Mouse (Mus musculus) limb, embryonic 15.5 days (tissue): ENCODE results near the gene Kcnb1. TPM values are rescaled to one million over a fixed set of nuclear protein-coding genes. Genes with fewer than 3 reads are reported as not detected.
"Not testable (repeated sequence)": the region's sequence is repeated elsewhere in the genome, so short reads cannot be mapped to it uniquely, and the experiment has no call there.

Experiments
- ATAC-seq: fragments of 200-750 bp; cut with Nextera tagmentation; 2 replicates; pipeline ENCODE4 v1.8.0; 2017; ENCODE audit warnings: low read depth, moderate TSS enrichment; ENCODE audit not compliant: insufficient number of reproducible peaks, low FRiP score, low TSS enrichment
- H3K27ac ChIP-seq: fragments of 300-500 bp; sonication (generic); 2 replicates; pipeline ENCODE4 v1.5.1; 2015; ENCODE audit warnings: moderate library complexity, mild to moderate bottlenecking, inconsistent platforms
- H3K27me3 ChIP-seq: fragments of 300-500 bp; sonication (generic); 2 replicates; pipeline ENCODE4 v1.6.1; 2015; ENCODE audit warnings: inconsistent platforms
- H3K36me3 ChIP-seq: fragments of 300-500 bp; sonication (generic); 2 replicates; pipeline ENCODE4 v1.6.1; 2015; ENCODE audit warnings: inconsistent platforms
- H3K4me1 ChIP-seq: fragments of 300-500 bp; sonication (generic); 2 replicates; pipeline ENCODE4 v1.6.1; 2015; ENCODE audit warnings: inconsistent platforms
- H3K4me2 ChIP-seq: fragments of 300-500 bp; sonication (generic); 2 replicates; pipeline ENCODE4 v1.6.1; 2015; ENCODE audit warnings: mild to moderate bottlenecking, inconsistent platforms
- H3K4me3 ChIP-seq: fragments of 300-500 bp; sonication (generic); 2 replicates; pipeline ENCODE4 v1.5.1; 2015; ENCODE audit warnings: mild to moderate bottlenecking, inconsistent platforms
- H3K9ac ChIP-seq: fragments of 300-500 bp; sonication (generic); 2 replicates; pipeline ENCODE4 v1.6.1; 2015; ENCODE audit warnings: inconsistent platforms
- H3K9me3 ChIP-seq: fragments of 300-500 bp; sonication (generic); 2 replicates; pipeline ENCODE4 v1.6.1; 2016; ENCODE audit warnings: inconsistent platforms
- WGBS: fragments of 180-500 bp; shearing (Covaris S2); methylation state at CpG from one replicate; pipeline ENCODE4 v1.1.7; 2015; 5-methylcytosine and 5-hydroxymethylcytosine counted together
- polyA plus RNA-seq: library from polyadenylated mRNA; unstranded; fragments of >200 nt; fragmentation: Nextera tagmentation; extraction: Ambion mirVana; gene quantifications from 2 replicates; pipeline ENCODE4 v1.2.1, GENCODE M21; 2015

Kcnb1 gene
- polyA plus RNA-seq, 1 experiment from 2014 or later = 0.73 TPM

GRCm38 (mm10) chr2:167221159-167221845, 31.3 kb upstream of the Kcnb1 start:
- Histone ChIP-seq H3K4me1 (peaks cover 2% of the 10 kb centered on the region; the same call in 1 of the 2 replicates), H3K9me3 (no peaks in the 10 kb centered on the region), H3K27me3 (no peaks in the 10 kb centered on the region), H3K4me3 (no peak overlapping the region), H3K4me2 (no peak overlapping the region), H3K9ac (no peak overlapping the region), H3K36me3 (peaks cover 38% of the 10 kb centered on the region), H3K27ac (no peak overlapping the region)
- no peak for ATAC-seq
- WGBS = 83% methylated on average over 13 of the region's 13 CpGs

- H3K4me3 ChIP-seq = no peak overlapping the region
- 83% methylated on average over 5 of the region's 5 CpGs for WGBS
- H3K9ac ChIP-seq = no peak overlapping the region
- H3K4me2 ChIP-seq = no peak overlapping the region
- H3K27me3 ChIP-seq = no peaks in the 10 kb centered on the region
- H3K9me3 ChIP-seq = no peaks in the 10 kb centered on the region
- peaks cover 2% of the 10 kb centered on the region; the same call in 1 of the 2 replicates for H3K4me1 ChIP-seq
- no peak overlapping the region for H3K27ac ChIP-seq
- no peak for ATAC-seq
- peaks cover 44% of the 10 kb centered on the region for H3K36me3 ChIP-seq
Observed at GRCm38 (mm10) chr2:167220736-167221135, 30.8 kb upstream of the Kcnb1 start.

GRCm38 (mm10) chr2:167219154-167219775, 29.3 kb upstream of the Kcnb1 start:
- Histone ChIP-seq H3K4me1 (peaks cover 2% of the 10 kb centered on the region; the same call in 1 of the 2 replicates), H3K27me3 (no peaks in the 10 kb centered on the region), H3K4me2 (no peak overlapping the region), H3K9me3 (no peaks in the 10 kb centered on the region), H3K9ac (no peak overlapping the region), H3K36me3 (peaks cover 43% of the 10 kb centered on the region), H3K27ac (no peak overlapping the region), H3K4me3 (no peak overlapping the region)
- ATAC-seq = no peak
- 46% methylated on average over 8 of the region's 8 CpGs for WGBS

- ATAC-seq = no peak
Observed at GRCm38 (mm10) chr2:167213666-167214065, 23.7 kb upstream of the Kcnb1 start.

GRCm38 (mm10) chr2:167213076-167213475, 23.1 kb upstream of the Kcnb1 start:
- Histone ChIP-seq H3K4me3 (no peak overlapping the region), H3K27me3 (no peaks in the 10 kb centered on the region), H3K9ac (no peak overlapping the region), H3K4me1 (no peaks in the 10 kb centered on the region), H3K36me3 (peaks cover 41% of the 10 kb centered on the region), H3K9me3 (no peaks in the 10 kb centered on the region; the same call in 1 of the 2 replicates), H3K27ac (no peak overlapping the region), H3K4me2 (no peak overlapping the region)
- no peak for ATAC-seq
- 93% methylated on average over 3 of the region's 3 CpGs for WGBS

More at GRCm38 (mm10) chr2:167213666-167214065, 23.7 kb upstream of the Kcnb1 start:
- H3K9ac ChIP-seq = no peak overlapping the region
- no peaks in the 10 kb centered on the region for H3K27me3 ChIP-seq
- H3K27ac ChIP-seq = no peak overlapping the region
- H3K4me2 ChIP-seq = no peak overlapping the region
- no peaks in the 10 kb centered on the region for H3K4me1 ChIP-seq
- H3K9me3 ChIP-seq = no peaks in the 10 kb centered on the region; the same call in 1 of the 2 replicates
- WGBS = 95% methylated on average over 12 of the region's 12 CpGs
- no peak overlapping the region for H3K4me3 ChIP-seq
- H3K36me3 ChIP-seq = peaks cover 41% of the 10 kb centered on the region

- no peak for ATAC-seq
- Histone ChIP-seq H3K9ac (no peak overlapping the region), H3K4me3 (no peak overlapping the region), H3K36me3 (peaks cover 40% of the 10 kb centered on the region), H3K27me3 (no peaks in the 10 kb centered on the region), H3K4me2 (no peak overlapping the region), H3K27ac (no peak overlapping the region), H3K4me1 (no peaks in the 10 kb centered on the region), H3K9me3 (no peaks in the 10 kb centered on the region; the same call in 1 of the 2 replicates)
- WGBS = 93% methylated on average over 6 of the region's 6 CpGs
Observed at GRCm38 (mm10) chr2:167212551-167212950, 22.6 kb upstream of the Kcnb1 start.

GRCm38 (mm10) chr2:167212089-167212488, 22.1 kb upstream of the Kcnb1 start:
- H3K9ac ChIP-seq = no peak overlapping the region
- peaks cover 36% of the 10 kb centered on the region for H3K36me3 ChIP-seq
- no peaks in the 10 kb centered on the region; the same call in 1 of the 2 replicates for H3K9me3 ChIP-seq
- no peak overlapping the region for H3K4me3 ChIP-seq
- no peak for ATAC-seq
- no peaks in the 10 kb centered on the region for H3K4me1 ChIP-seq
- no peaks in the 10 kb centered on the region for H3K27me3 ChIP-seq
- 90% methylated on average over 3 of the region's 3 CpGs for WGBS
- H3K27ac ChIP-seq = no peak overlapping the region
- no peak overlapping the region for H3K4me2 ChIP-seq

GRCm38 (mm10) chr2:167209900-167210299, 19.9 kb upstream of the Kcnb1 start:
- 78% methylated on average over 9 of the region's 9 CpGs for WGBS
- Histone ChIP-seq H3K27ac (no peak overlapping the region), H3K36me3 (peaks cover 20% of the 10 kb centered on the region), H3K4me3 (no peak overlapping the region), H3K27me3 (no peaks in the 10 kb centered on the region), H3K4me2 (no peak overlapping the region), H3K9me3 (no peaks in the 10 kb centered on the region; the same call in 1 of the 2 replicates), H3K4me1 (peaks cover 8% of the 10 kb centered on the region; the same call in 1 of the 2 replicates), H3K9ac (no peak overlapping the region)
- ATAC-seq = no peak

- no peaks in the 10 kb centered on the region; the same call in 1 of the 2 replicates for H3K9me3 ChIP-seq
- H3K9ac ChIP-seq = no peak overlapping the region
- H3K4me1 ChIP-seq = peaks cover 8% of the 10 kb centered on the region; the same call in 1 of the 2 replicates
- ATAC-seq = no peak
- H3K4me3 ChIP-seq = no peak overlapping the region
- peaks cover 13% of the 10 kb centered on the region for H3K36me3 ChIP-seq
- H3K4me2 ChIP-seq = no peak overlapping the region
- no peaks in the 10 kb centered on the region for H3K27me3 ChIP-seq
- H3K27ac ChIP-seq = no peak overlapping the region
- WGBS = 82% methylated on average over 3 of the region's 3 CpGs
Observed at GRCm38 (mm10) chr2:167208984-167209383, 19.0 kb upstream of the Kcnb1 start.

- Histone ChIP-seq H3K9me3 (no peaks in the 10 kb centered on the region), H3K36me3 (0 out of 2 replicates have a peak, but pooled peaks cover 5% of the 10 kb centered on the region), H3K4me3 (no peak overlapping the region), H3K27ac (no peak overlapping the region), H3K4me2 (no peak overlapping the region), H3K27me3 (no peaks in the 10 kb centered on the region), H3K4me1 (peaks cover 8% of the 10 kb centered on the region; the same call in 1 of the 2 replicates), H3K9ac (no peak overlapping the region)
- no peak for ATAC-seq
- 67% methylated on average over 18 of the region's 18 CpGs for WGBS
Observed at GRCm38 (mm10) chr2:167205918-167206629, 16.1 kb upstream of the Kcnb1 start.

GRCm38 (mm10) chr2:167204686-167205085, 14.7 kb upstream of the Kcnb1 start:
- not testable (repeated sequence) for H3K9ac ChIP-seq, H3K36me3 ChIP-seq, H3K9me3 ChIP-seq, H3K4me1 ChIP-seq, H3K4me2 ChIP-seq, H3K27me3 ChIP-seq, H3K4me3 ChIP-seq, H3K27ac ChIP-seq, ATAC-seq
- WGBS = 84% methylated on average over 5 of the region's 5 CpGs
